Mouse (Mus musculus) hindbrain, embryonic 11.5 days (tissue): ENCODE measurements at regions not wholly inside any gene's neighbourhood (a gene's known extent, or its start where the extent isn't known, plus 50 kb on each side); places are given as distances from the start of the nearest gene placed in this dataset.

ENCODE experiments used
- ATAC-seq: fragments of 200-750 bp; cut with Nextera tagmentation; 2 replicates; pipeline ENCODE4 v1.8.0; 2017; ENCODE audit warnings: mild to moderate bottlenecking, moderate TSS enrichment, moderate library complexity; ENCODE audit not compliant: low FRiP score
- DNase-seq: peaks from one replicate; pipeline ENCODE4 v3.0.0-alpha.2; 2015; ENCODE audit warnings: low spot score
- H3K27ac ChIP-seq: fragments of 300-500 bp; sonication (generic); 2 replicates; pipeline ENCODE4 v1.5.1; 2014; ENCODE audit warnings: mild to moderate bottlenecking, low read depth, low read length
- H3K27me3 ChIP-seq: fragments of 300-500 bp; sonication (generic); 2 replicates; pipeline ENCODE4 v1.6.1; 2014; ENCODE audit warnings: mild to moderate bottlenecking, low read length, moderate library complexity, mixed read lengths; ENCODE audit not compliant: control insufficient read depth, insufficient read depth
- H3K36me3 ChIP-seq: fragments of 300-500 bp; sonication (generic); 2 replicates; pipeline ENCODE4 v1.6.1; 2014; ENCODE audit warnings: mild to moderate bottlenecking, low read length, moderate library complexity, mixed read lengths; ENCODE audit not compliant: control insufficient read depth, insufficient read depth
- H3K4me1 ChIP-seq: fragments of 300-500 bp; sonication (generic); replicated peaks from 2 replicates; pipeline ENCODE4 v1.6.1; 2014; ENCODE audit warnings: low read length, mixed read lengths; ENCODE audit not compliant: control insufficient read depth, insufficient read depth
- H3K4me2 ChIP-seq: fragments of 300-500 bp; sonication (generic); replicated peaks from 2 replicates; pipeline ENCODE4 v1.6.1; 2014; ENCODE audit warnings: mild to moderate bottlenecking, low read depth, low read length
- H3K4me3 ChIP-seq: fragments of 300-500 bp; sonication (generic); 2 replicates; pipeline ENCODE4 v1.5.1; 2014; ENCODE audit warnings: low read depth, low read length
- H3K9ac ChIP-seq: fragments of 300-500 bp; sonication (generic); 2 replicates; pipeline ENCODE4 v1.6.1; 2014; ENCODE audit warnings: low read depth, low read length
- H3K9me3 ChIP-seq: fragments of 300-500 bp; sonication (generic); 2 replicates; pipeline ENCODE4 v1.6.1; 2016; ENCODE audit warnings: low read length; ENCODE audit not compliant: control insufficient read depth
- WGBS: fragments of 180-500 bp; shearing (Covaris S2); extraction: QIAGEN DNeasy Blood & Tissue Kit; methylation state at CpG from one replicate; pipeline ENCODE4 v1.1.7; 2014; 5-methylcytosine and 5-hydroxymethylcytosine counted together

GRCm38 (mm10) chr3:34287836-34288235 lies 206.7 kb upstream of the Dnajc19 start:
- H3K4me2 ChIP-seq: no peak overlapping the region
- 84% methylated on average over 5 of the region's 5 CpGs for WGBS
- no peak for ATAC-seq

GRCm38 (mm10) chr3:34270154-34270553 lies 189.0 kb upstream of the Dnajc19 start:
- 92% methylated on average over 10 of the region's 10 CpGs for WGBS
- DNase-seq: no peak

More at GRCm38 (mm10) chr3:34287836-34288235, 206.7 kb upstream of the Dnajc19 start:
- Histone ChIP-seq H3K4me1 (no peaks in the 10 kb centered on the region), H3K9me3 (no peaks in the 10 kb centered on the region), H3K9ac (no peak overlapping the region), H3K27ac (no peak overlapping the region), H3K27me3 (no peaks in the 10 kb centered on the region), H3K4me3 (no peak overlapping the region), H3K36me3 (no peaks in the 10 kb centered on the region)
- DNase-seq: no peak

GRCm38 (mm10) chr3:34266462-34266861 lies 185.3 kb upstream of the Dnajc19 start:
- Histone ChIP-seq H3K4me1 (no peaks in the 10 kb centered on the region), H3K27me3 (no peaks in the 10 kb centered on the region), H3K36me3 (no peaks in the 10 kb centered on the region), H3K27ac (peak overlapping the region; percentile 36; the same call in 1 of the 2 replicates), H3K4me2 (no peak overlapping the region), H3K4me3 (no peak overlapping the region), H3K9me3 (no peaks in the 10 kb centered on the region), H3K9ac (no peak overlapping the region)
- DNase-seq (peak; percentile 16), ATAC-seq (0 out of 2 replicates have a peak, but pooled peaks have one; percentile 43)
- WGBS: 63% methylated on average over 12 of the region's 12 CpGs

More at GRCm38 (mm10) chr3:34270154-34270553, 189.0 kb upstream of the Dnajc19 start:
- ATAC-seq: no peak
- Histone ChIP-seq H3K9me3 (no peaks in the 10 kb centered on the region), H3K36me3 (no peaks in the 10 kb centered on the region), H3K9ac (no peak overlapping the region), H3K4me3 (no peak overlapping the region), H3K27me3 (no peaks in the 10 kb centered on the region), H3K4me2 (no peak overlapping the region), H3K27ac (no peak overlapping the region), H3K4me1 (no peaks in the 10 kb centered on the region)

GRCm38 (mm10) chr3:34264811-34265210 lies 183.7 kb upstream of the Dnajc19 start:
- WGBS: 74% methylated on average over 6 of the region's 6 CpGs
- Histone ChIP-seq H3K9me3 (no peaks in the 10 kb centered on the region), H3K4me2 (no peak overlapping the region), H3K4me1 (no peaks in the 10 kb centered on the region), H3K27ac (no peak overlapping the region), H3K27me3 (no peaks in the 10 kb centered on the region), H3K4me3 (no peak overlapping the region), H3K9ac (no peak overlapping the region), H3K36me3 (no peaks in the 10 kb centered on the region)
- DNase-seq (no peak), ATAC-seq (no peak)

- DNase-seq (no peak), ATAC-seq (no peak)
- Histone ChIP-seq H3K36me3 (no peaks in the 10 kb centered on the region), H3K4me1 (no peaks in the 10 kb centered on the region), H3K9me3 (no peaks in the 10 kb centered on the region), H3K27me3 (no peaks in the 10 kb centered on the region), H3K4me3 (no peak overlapping the region), H3K9ac (no peak overlapping the region), H3K4me2 (no peak overlapping the region), H3K27ac (no peak overlapping the region)
- WGBS: 63% methylated on average over 12 of the region's 12 CpGs
Measured at GRCm38 (mm10) chr3:34252730-34253337, 171.7 kb upstream of the Dnajc19 start.

- no peaks in the 10 kb centered on the region for H3K36me3 ChIP-seq
- no peak overlapping the region for H3K27ac ChIP-seq
- no peak overlapping the region for H3K4me3 ChIP-seq
- no peaks in the 10 kb centered on the region for H3K27me3 ChIP-seq
- 91% methylated on average over 3 of the region's 3 CpGs for WGBS
- ATAC-seq (no peak), DNase-seq (no peak)
- no peaks in the 10 kb centered on the region for H3K4me1 ChIP-seq
- no peak overlapping the region for H3K4me2 ChIP-seq
- H3K9me3 ChIP-seq: no peaks in the 10 kb centered on the region
- H3K9ac ChIP-seq: no peak overlapping the region
Measured at GRCm38 (mm10) chr3:34242126-34242525, 161.0 kb upstream of the Dnajc19 start.

- ATAC-seq (no peak), DNase-seq (no peak)
- H3K27ac ChIP-seq: no peak overlapping the region
- H3K4me3 ChIP-seq: no peak overlapping the region
- H3K4me1 ChIP-seq: no peaks in the 10 kb centered on the region
- H3K4me2 ChIP-seq: no peak overlapping the region
- H3K9me3 ChIP-seq: no peaks in the 10 kb centered on the region
- H3K36me3 ChIP-seq: no peaks in the 10 kb centered on the region
- no peak overlapping the region for H3K9ac ChIP-seq
- no peaks in the 10 kb centered on the region for H3K27me3 ChIP-seq
- WGBS: 78% methylated on average over 2 of the region's 2 CpGs
Measured at GRCm38 (mm10) chr3:34239978-34240377, 158.9 kb upstream of the Dnajc19 start.

GRCm38 (mm10) chr3:34234391-34234790 lies 153.3 kb upstream of the Dnajc19 start:
- DNase-seq (peak; percentile 9), ATAC-seq (no peak)
- no peaks in the 10 kb centered on the region for H3K36me3 ChIP-seq
- no peak overlapping the region for H3K27ac ChIP-seq
- no peaks in the 10 kb centered on the region for H3K9me3 ChIP-seq
- no peak overlapping the region for H3K4me2 ChIP-seq
- no peak overlapping the region for H3K9ac ChIP-seq
- H3K4me1 ChIP-seq: no peaks in the 10 kb centered on the region
- H3K4me3 ChIP-seq: no peak overlapping the region
- no peaks in the 10 kb centered on the region for H3K27me3 ChIP-seq
- WGBS: 54% methylated on average over 8 of the region's 8 CpGs
